Mouse (Mus musculus) kidney, adult 2 months (tissue): ENCODE data around the gene Spock1.

Source experiments
- CTCF ChIP-seq: fragments of 200-500 bp; conservative IDR thresholded peaks from 2 replicates; pipeline ENCODE4 v1.5.1; 2011; ENCODE audit warnings: low read depth, mild to moderate bottlenecking, control low read depth, low read length, moderate library complexity, mixed read lengths; ENCODE audit not compliant: insufficient read depth, insufficient read length
- POLR2A ChIP-seq: fragments of 200-500 bp; IDR thresholded peaks from one replicate; pipeline ENCODE4 v1.6.1; 2011; ENCODE audit warnings: low read depth, low read length, control low read depth

GRCm38 (mm10) chr13:57609946-57610345 lies 298.2 kb downstream of the Spock1 start:
- TF ChIP-seq POLR2A (no peak), CTCF (no peak)
